Mouse (Mus musculus) gastrocnemius, postnatal 4 days (tissue): ENCODE data around the gene 5031439G07Rik. TPM values are rescaled to one million over a fixed set of nuclear protein-coding genes. Genes with fewer than 3 reads are reported as not detected.
"Not testable (repeated sequence)": the region's sequence is repeated elsewhere in the genome, so short reads cannot be mapped to it uniquely, and the experiment has no call there.

Source experiments
- DNase-seq, 2 experiments: peaks; one replicate each; pipeline ENCODE4 v3.0.0; 2021 to 2022; ENCODE audit warnings: low spot score in 2 of 2, mixed read lengths in 2 of 2
- total RNA-seq, 2 experiments: library from RNA; stranded (reverse); gene quantifications; 2 replicates each; pipeline ENCODE4 v1.2.3; 2021

Gene 5031439G07Rik
- total RNA-seq, 2 experiments from 2014 or later: 33.5 to 36.7 TPM

DNA sequence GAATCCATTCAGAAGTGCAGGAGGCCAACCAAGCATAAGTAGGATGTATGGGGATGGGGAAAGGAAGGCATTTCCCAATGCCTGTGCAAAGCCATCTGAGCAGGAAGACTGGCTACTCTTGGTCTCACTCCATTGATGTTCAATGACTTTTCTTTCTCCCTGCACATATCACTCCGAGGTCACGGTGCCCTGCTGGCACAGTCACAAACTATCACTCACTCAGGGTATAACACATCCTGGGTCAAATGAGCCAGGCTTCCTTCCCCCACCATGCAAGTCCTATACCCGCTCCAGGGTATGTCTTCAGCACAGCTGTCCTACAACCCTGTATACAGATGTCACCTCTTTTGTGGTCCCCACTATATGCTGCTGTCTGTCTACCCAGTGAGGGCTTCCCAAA is 30.0 kb downstream of the 5031439G07Rik start:
- DNase-seq: no peak

DNA sequence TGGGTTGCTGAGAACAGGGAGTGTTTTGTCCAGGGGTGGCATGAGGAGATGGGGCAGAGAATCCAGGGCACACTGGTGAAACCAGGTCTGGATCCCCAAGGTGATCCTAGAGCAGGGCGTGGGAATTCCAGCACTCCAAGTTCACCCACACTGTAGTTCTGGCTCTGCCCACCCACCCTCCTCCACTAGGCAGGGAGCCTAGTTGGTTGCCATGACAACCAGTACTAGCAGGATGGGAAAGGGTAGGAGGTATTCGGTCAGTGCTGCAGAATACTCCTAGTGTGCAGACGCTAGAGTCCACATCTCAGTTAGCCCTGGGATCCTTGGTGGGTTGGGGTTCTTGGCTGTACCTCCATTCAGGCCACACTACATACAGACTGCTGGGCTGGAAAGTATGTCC is 30.5 kb downstream of the 5031439G07Rik start:
- DNase-seq: no peak

DNA sequence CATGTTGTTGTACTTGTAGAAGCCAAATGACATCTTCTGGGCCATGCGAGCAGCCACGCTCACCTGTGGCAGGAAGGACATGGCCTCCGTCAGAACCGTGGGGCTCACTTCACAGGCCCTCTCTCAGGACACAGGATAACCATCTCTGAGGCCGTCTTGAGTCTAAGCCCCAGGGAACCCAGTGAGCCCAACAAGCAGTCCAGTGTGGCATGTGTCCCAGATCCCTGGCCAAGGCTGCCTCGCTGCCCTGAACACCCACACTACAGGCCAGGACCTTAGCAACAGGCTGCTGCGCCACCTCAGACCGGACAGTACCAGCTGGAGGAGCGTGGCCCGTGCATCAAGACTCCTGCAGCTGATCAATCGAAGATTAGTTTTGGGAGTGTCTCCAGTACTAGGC is 35.1 kb downstream of the 5031439G07Rik start:
- DNase-seq: no peak

DNA sequence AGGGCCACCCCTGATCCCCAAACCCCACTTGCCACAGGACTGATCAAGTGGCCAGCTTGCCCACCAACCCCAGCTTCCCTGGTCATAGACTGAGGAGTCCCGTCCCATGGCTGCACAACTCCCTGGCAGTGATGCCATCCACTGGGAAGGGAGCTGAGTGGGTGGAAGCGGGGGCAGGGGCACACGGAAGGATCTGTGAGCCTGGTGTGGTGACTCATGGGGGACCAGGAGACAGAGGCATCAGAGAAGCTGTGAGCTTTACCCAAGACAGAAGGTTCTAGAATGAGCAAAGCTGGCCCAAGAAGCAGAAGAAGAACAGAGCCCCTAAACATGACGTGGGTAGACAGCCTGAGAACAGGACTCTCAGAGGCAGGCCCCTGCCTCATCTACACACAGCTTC is 38.3 kb downstream of the 5031439G07Rik start:
- DNase-seq: no peak

DNA sequence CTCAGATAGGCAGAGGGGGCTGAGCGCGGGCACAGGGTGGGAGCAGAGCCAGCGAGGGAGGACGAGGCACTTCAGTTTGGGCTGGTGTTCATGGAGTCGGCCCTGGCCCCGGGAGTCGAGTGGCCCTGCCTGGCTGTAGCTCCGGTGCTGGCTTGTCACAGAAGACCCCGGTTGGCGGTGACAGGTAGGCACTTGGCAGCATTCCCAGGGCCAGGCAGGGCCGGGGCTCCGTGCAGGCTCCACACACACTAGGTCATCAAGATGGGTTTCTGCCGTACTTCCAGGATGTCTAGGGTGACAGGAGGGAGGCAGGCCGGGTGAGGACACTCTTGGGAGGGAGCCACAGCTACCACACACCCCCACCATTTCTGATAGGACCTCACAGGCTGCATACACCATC is 39.4 kb downstream of the 5031439G07Rik start:
- no peak for DNase-seq

DNA sequence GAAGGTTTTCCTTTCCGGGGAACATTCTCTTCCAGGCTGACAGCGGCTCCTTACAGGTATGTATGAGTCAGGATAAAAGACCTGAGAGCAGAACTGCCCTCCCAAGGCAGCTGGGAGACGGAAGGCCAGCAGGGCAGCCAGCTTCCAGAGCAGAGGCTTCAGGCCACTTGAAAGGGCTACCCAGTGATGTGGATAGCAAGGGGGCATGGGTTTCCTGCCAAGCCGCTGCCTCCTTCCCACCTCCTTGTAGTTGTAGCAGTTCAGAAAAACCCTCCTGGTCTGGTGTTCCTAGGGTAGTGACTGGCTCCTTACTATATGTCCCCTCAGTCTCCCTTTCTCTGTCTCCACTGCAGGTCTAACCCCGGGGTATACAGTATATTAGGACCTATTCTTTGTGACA is 44.0 kb downstream of the 5031439G07Rik start:
- no peak for DNase-seq

DNA sequence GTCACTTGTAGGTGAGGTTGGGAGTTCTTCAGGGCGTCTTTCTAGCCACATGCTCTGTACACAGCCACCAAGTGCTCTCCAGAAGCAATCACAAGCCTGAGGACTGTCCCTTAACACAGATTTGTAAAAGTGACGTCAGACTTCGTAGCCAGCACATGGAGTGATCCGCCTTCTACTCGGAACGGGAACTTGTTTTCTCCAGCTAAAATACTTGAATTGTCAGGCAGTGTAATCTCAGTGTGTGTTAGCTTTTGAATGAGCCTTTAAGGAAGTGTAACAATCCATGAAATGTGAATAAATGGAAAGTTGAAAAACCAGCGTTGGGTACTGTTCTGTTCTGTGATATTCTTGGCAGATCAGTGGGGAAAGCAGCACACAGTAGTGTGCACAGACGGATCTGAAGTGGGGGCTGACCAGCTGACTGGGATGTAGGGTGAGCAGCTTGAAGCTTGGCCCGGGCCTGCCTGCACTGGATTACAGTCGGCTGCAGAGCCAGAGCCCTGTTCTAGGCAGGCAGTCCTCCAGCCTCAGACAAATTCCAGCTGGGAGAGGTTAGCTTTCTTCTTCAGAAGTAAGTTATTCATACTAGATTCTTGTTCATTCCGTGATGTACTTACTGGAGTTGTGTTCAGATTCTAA is 45.6 kb downstream of the 5031439G07Rik start:
- DNase-seq: no peak

DNA sequence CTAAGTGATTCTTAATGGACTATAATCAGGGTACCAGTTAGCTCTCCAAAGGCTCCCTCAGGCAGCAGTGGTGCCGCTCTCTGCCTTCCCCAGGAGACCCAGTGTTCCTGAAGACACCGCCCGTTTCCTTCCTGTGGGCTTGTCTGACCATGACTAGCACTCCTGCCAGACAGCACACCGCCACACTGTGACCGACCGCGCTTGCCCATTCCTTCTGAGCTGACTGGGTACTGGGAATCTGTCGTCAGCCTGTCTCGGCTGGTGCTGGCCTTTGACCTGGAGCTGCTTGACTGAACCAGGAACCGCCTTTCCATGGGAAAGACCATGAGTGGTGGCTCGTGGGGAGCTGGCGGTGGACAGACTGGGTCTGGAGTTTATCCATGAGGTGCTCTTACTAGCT is 48.2 kb downstream of the 5031439G07Rik start:
- no peak for DNase-seq

DNA sequence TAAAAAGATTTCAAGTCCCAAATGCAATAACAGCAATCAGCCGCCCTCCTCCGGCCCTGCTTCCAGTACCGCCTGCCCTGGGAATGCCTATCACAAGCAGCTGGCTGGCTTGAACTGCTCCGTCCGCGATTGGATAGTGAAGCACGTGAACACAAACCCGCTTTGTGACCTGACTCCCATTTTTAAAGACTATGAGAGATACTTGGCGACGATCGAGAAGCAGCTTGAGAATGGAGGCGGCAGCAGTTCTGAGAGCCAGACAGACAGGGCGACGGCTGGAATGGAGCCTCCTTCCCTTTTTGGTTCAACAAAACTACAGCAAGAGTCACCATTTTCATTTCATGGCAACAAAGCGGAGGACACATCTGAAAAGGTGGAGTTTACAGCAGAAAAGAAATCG is 53.5 kb downstream of the 5031439G07Rik start:
- DNase-seq: no peak

DNA sequence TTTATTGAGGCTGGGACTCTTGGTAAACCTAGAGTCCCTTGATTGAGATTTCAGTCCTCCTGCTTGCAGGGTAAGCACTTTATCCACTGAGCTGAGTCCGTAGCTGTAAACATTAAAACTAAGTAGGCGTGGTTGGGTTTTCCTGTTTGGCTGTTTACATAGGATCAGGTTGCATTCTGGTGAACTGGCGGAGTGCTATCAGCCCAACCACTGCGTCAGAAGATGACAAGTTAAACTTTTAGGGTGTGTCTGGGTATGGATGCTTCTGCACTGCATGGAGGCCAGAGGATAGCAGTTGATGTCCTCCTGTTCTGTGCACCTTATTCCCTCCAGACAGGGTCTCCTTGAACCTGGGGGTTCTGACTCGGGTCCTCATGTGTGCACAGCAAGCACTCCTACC is 56.0 kb downstream of the 5031439G07Rik start:
- DNase-seq: no peak

DNA sequence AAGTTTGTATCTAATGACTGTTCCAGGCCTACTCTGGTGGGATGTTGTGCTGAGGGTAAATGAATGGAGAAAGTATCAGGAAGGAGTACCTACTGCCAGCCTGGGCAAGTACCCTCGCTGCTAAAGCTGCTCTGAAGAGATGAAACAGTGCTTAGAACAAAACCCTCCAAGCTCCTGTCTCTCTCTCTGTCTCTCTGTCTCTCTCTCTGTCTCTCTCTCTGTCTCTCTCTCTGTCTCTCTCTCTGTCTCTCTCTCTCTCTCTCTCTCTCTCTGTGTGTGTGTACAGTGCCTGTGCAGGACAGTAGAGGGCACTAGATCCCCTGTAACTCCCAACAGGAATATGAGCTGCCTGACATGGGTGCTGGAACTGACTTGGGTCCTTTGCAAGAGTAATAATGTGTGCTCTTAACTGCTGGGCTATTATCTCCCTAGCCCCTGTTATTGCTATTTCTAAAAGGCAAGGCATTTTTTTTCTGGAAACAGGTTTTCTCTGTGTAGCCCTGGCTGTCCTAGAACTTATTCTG is 62.8 kb downstream of the 5031439G07Rik start:
- DNase-seq: no peak

DNA sequence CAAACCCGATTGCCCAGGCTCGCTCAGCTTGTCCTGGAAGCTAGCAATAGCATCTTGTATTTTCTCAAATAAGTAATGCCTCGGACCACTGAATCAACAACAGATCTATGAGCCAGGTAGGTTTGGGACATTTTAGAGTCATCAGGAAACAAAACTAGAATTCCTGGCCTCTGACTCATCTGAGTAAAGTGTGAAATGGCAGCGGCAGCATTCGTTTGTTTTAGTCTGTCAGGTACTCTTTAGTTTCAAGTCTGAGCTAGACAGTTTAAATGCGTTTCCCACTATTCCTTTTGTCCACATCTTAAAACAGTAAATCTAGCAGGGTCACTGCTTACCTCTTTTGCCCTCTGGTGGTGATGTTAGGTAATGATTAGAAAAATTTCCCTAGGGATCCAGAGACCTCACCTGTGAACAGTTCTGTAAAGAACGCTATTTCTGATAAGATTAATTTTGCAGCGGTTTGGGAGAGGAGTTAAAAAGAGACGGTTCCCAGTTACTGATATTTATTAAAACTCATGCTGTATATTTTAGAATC is 63.5 kb downstream of the 5031439G07Rik start:
- no peak for DNase-seq

DNA sequence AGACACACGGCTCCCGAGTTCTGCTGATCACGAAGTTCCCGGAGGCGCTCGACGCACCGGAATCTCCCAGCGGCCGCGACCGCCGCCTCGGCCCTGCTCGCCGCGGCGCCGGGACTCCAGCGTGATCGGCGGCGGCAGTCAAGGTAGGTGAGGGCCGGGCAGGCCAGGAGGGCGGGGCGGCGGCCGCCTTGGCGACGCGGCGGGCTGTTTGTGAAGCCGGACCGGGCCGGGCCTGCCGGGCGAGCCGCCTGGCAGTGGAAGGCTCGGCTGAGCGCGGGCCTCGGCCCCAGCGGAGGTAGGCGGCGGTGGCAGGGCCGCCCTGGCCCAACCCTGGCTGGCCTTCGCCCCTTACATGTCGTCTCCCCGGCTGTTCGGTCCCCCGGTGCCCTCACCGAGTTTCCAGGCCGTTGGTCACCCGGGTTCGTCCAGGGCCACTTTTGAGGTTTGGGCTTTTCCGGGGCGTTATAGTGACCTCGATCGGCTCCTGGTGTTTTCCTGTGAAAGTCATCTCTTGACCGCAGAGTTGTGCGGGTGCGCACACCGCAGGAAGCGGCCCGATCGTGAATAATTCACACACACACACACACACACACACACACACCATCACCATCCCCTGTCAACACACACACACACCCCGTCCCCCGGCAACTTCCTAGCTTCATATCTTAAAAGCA is 64.7 kb downstream of the 5031439G07Rik start:
- DNase-seq: no peak

DNA sequence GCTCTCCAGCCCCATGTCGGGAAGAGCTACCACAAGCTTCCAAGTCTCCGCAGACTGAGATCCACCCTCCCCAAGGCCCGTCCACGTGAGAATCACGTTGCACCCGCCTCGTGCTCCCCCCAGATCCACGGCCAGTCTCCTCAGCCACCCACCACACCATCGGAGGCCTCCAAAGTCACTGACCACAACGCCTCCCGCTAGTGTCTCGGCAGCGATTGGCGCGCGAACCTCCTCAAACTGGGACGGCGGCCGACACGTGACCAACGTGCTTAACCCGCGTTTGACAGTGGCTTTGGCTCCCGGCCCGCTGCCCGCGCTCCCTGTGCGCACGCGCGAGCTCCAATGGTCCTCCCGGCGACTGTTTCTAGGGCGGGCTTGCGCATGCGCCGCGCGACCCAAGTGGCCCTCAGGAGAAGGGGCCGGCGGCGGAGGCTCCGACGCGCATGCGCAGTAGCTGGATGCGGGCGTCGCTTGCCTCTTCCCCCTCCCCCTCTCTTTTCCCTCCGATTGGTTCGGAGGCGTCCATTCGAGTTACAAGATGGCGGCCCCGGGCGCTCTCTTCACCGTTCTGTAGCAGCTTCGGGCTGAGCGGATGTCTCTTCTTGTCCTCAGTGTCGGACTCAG is 65.4 kb downstream of the 5031439G07Rik start, which contains the start of gene Nup50:
Gene Nup50, plus strand, starts transcription at position 528 of the 624 bp plus-strand sequence.
- peak; percentile 100 for DNase-seq

DNA sequence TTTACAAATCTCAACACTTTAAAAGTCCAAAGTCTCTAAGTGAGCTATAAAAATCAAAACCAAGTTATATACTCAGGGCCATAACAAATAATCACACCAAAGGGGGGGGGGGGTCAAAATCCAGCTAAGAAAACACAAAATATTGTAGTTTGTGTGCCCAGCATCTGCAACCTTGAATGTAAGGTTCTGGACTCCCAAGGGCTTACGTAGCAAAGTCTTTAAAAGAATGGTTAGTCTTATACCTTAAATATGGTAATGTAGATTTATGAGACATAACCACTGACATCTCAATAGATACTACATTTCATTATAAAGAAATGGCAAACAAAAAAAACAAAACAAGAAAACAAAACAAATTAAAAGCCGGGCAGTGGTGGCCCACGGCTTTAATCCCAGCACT is 68.4 kb downstream of the 5031439G07Rik start, which contains the start of gene Gm29666:
Gene Gm29666, minus strand, starts transcription at position 101 of the 400 bp plus-strand sequence.
- no peak for DNase-seq

DNA sequence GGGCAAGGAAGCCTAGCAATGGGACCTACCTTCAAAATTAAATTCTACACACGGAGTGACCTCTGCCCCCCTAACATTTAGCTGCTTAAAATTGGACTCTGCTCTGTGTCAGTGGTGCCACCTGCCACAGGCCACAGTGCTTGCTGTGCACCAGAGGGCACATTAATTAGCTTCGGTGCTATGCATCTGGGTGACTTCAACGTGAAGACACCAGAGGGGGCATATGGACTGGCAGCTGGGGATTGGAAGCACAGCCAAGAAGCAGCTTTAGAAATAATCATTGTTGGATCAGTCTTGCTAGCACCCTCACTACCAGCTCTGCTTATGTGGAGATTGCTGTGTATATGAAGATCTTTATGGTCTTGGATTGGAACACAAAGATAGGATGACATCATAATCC is 75.2 kb downstream of the 5031439G07Rik start:
- no peak for DNase-seq

DNA sequence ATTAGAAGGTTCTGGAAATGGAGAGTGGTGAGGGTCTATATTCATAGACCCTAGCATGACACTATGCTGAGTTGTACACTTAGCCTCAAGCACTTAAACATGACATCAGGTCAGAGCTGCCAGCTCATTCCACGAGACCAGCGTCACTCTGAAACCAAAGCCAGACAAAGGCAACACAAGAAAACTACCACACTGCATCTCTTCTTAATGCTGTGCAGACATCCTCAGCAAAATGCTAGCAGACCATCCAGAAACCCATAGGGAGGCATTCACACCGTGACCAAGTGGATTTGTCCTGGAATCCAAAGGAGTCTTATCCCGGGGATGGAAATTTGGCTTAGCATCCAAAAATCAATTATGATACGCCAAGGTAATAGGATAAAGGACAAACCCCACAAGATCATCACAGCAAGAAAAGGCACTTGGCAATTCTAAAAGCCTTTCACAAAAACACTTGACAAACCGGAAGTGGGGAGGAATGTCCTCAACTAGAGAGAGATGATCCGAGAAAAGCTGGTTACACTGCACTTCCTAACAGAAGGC is 84.4 kb downstream of the 5031439G07Rik start:
- no peak for DNase-seq

DNA sequence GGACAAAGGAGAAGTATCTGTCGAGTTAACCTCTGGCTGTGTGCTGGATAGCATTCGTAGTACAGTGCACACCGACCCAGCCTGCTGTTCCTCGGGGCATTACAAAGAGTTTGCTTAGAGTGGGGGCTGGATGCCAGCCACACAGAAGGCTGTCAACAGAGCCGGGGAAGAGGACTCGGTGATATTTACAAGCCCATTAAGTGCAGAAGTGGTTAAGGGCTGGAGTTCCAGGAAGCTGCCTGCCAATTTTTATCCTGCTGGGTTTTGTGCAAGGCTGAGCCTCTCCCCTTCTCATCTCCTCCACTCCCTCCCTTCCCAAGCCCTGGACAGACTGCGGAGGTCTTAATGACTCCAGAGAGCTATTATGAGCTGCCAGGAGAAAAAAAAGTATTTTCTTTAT is 90.3 kb downstream of the 5031439G07Rik start:
- no peak for DNase-seq

DNA sequence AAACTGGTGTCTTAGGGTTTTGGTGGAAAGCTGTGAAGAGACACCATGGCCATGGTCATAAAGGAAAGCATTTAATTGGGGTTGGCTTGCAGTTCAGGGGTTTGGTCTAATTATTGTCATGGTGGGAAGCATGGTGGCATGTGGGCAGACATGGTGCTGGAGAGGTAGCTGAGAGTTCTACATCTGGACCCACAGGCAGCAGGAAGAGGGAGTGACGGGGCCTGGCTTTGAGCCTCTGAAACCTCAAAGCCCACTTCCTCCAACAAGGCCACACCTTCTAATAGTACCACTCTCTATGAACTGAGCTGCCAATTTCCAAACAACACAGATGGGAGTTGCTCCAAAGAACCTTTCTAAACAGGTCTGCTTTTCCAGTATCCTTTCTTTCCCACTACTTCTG is 91.7 kb downstream of the 5031439G07Rik start:
- DNase-seq: no peak

DNA sequence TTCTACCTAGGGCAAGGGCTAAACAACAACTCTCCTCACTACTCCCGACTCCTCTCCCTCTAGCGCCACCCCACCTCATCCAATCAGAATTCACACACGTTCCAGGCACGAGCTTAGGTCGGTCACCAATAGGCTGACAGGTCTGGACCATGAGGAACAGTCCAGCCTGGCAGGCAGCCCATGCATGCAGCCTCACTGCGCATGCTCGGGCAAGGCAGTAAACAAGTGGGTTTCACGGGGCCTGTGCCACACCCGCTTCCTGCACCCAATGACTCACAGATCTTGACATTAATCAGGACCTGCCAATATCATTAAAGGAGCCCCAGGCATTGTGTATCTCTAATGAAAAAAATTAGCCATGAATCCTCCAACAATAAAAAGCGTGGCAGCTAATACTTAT is 92.1 kb downstream of the 5031439G07Rik start:
- DNase-seq: not testable (repeated sequence)
